Comparison of ENCODE assay signal across 7 mouse cellular contexts in genomic region chr11:115512004-115512403, GRCm38 (mm10). TPM values are rescaled to one million over a fixed set of nuclear protein-coding genes. Genes with fewer than 3 reads are reported as not detected.
DNase-seq lines count a peak whose midpoint lies in the region; ATAC-seq and TF ChIP-seq lines count a peak whose summit lies in the region.

No protein-coding gene starts in this region.

- no peak for TF ChIP-seq CTCF in stomach, postnatal 0 days (IDR thresholded peaks at IDR 0.05; ENCODE audit: low read depth)

- peak overlapping the region; percentile 99 for H3K9ac ChIP-seq in forebrain, embryonic 15.5 days (replicated peaks)
- 0 out of 2 replicates have a peak overlapping the region, but pooled peaks have one; percentile 20 for H3K9ac ChIP-seq in limb, embryonic 15.5 days
- H3K9ac ChIP-seq in stomach, postnatal 0 days (ENCODE audit: low read length), result peak overlapping the region; percentile 90; the same call in 1 of the 2 replicates

- DNase-seq in retina, embryonic 14.5 days (ENCODE audit: low spot score), result peak; percentile 28
- no peak for DNase-seq in retina, postnatal 1 day
- no peak for DNase-seq in stomach, postnatal 0 days (ENCODE audit: low spot score)
- DNase-seq in layer of hippocampus, postnatal 10 days (ENCODE audit: low spot score in 2 of 2), result no peak
- no peak for DNase-seq in thymus, postnatal 10 days (ENCODE audit: low spot score in 2 of 2)

- ATAC-seq in forebrain, embryonic 15.5 days (replicated peaks), result no peak
- ATAC-seq in limb, embryonic 15.5 days (ENCODE audit: insufficient number of reproducible peaks, low FRiP score, low TSS enrichment, low read depth), result no peak
- ATAC-seq in stomach, postnatal 0 days (ENCODE audit: low FRiP score, low TSS enrichment), result no peak

- H3K27ac ChIP-seq in forebrain, embryonic 15.5 days (replicated peaks), result peak overlapping the region; percentile 89
- H3K27ac ChIP-seq in limb, embryonic 15.5 days, result 0 out of 2 replicates have a peak overlapping the region, but pooled peaks have one; percentile 17
- peak overlapping the region; percentile 89 for H3K27ac ChIP-seq in stomach, postnatal 0 days (replicated peaks)

- no peaks in the 10 kb centered on the region for H3K36me3 ChIP-seq in forebrain, embryonic 15.5 days
- H3K36me3 ChIP-seq in limb, embryonic 15.5 days, result no peaks in the 10 kb centered on the region
- H3K36me3 ChIP-seq in stomach, postnatal 0 days (ENCODE audit: control insufficient read depth, insufficient read depth, low read length), result no peaks in the 10 kb centered on the region

- H3K9me3 ChIP-seq in forebrain, embryonic 15.5 days, result no peaks in the 10 kb centered on the region
- H3K9me3 ChIP-seq in limb, embryonic 15.5 days, result no peaks in the 10 kb centered on the region
- H3K9me3 ChIP-seq in stomach, postnatal 0 days (ENCODE audit: control insufficient read depth, low read length), result no peaks in the 10 kb centered on the region

- TF ChIP-seq EP300 in stomach, postnatal 0 days (optimal IDR thresholded peaks at IDR 0.05), result no peak

- peak overlapping the region; percentile 77 for H3K4me2 ChIP-seq in forebrain, embryonic 15.5 days (replicated peaks)
- peak overlapping the region; percentile 75 for H3K4me2 ChIP-seq in limb, embryonic 15.5 days
- H3K4me2 ChIP-seq in stomach, postnatal 0 days (replicated peaks; ENCODE audit: low read depth), result peak overlapping the region; percentile 94

- peak overlapping the region; percentile 84 for H3K4me3 ChIP-seq in forebrain, embryonic 15.5 days
- H3K4me3 ChIP-seq in limb, embryonic 15.5 days, result peak overlapping the region; percentile 99
- peak overlapping the region; percentile 79 for H3K4me3 ChIP-seq in stomach, postnatal 0 days (ENCODE audit: low read depth, low read length)

- 7% methylated on average over 3 of the region's 3 CpGs for WGBS in forebrain, embryonic 15.5 days
- 50% methylated on average over 3 of the region's 3 CpGs for WGBS in limb, embryonic 15.5 days
- WGBS in stomach, postnatal 0 days, result 17% methylated on average over 3 of the region's 3 CpGs

- H3K27me3 ChIP-seq in forebrain, embryonic 15.5 days, result no peaks in the 10 kb centered on the region
- no peaks in the 10 kb centered on the region for H3K27me3 ChIP-seq in limb, embryonic 15.5 days
- no peaks in the 10 kb centered on the region for H3K27me3 ChIP-seq in stomach, postnatal 0 days (ENCODE audit: control insufficient read depth, insufficient read depth, low read length)

- H3K4me1 ChIP-seq in forebrain, embryonic 15.5 days, result peaks cover 51% of the 10 kb centered on the region
- peaks cover 37% of the 10 kb centered on the region for H3K4me1 ChIP-seq in limb, embryonic 15.5 days
- peaks cover 12% of the 10 kb centered on the region for H3K4me1 ChIP-seq in stomach, postnatal 0 days (replicated peaks; ENCODE audit: control insufficient read depth, insufficient read depth)

RNA-seq across cellular contexts. Expression of gene Jpt1, which starts 2.2 kb away (rescaled TPM):
- polyA plus RNA-seq in forebrain, embryonic 15.5 days (2015; fragmentation: Nextera tagmentation; extraction: Ambion mirVana), result 1,941 and 1,977 TPM in 2 replicates
- 495 and 589 TPM in 2 replicates for polyA plus RNA-seq in limb, embryonic 15.5 days (2015; fragmentation: Nextera tagmentation; extraction: Ambion mirVana)
- polyA plus RNA-seq in stomach, postnatal 0 days (2015; fragmentation: Nextera tagmentation; extraction: Ambion mirVana), result 356 and 371 TPM in 2 replicates
- 100 to 1,000 TPM; 315 to 332 TPM for total RNA-seq in layer of hippocampus, postnatal 10 days (2021)

RNA-seq across cellular contexts. Expression of gene Nt5c, which starts 20.3 kb away (rescaled TPM):
- polyA plus RNA-seq in forebrain, embryonic 15.5 days (2015; fragmentation: Nextera tagmentation; extraction: Ambion mirVana), result 94.3 and 102 TPM in 2 replicates
- 81.6 and 82.1 TPM in 2 replicates for polyA plus RNA-seq in limb, embryonic 15.5 days (2015; fragmentation: Nextera tagmentation; extraction: Ambion mirVana)
- 145 and 152 TPM in 2 replicates for polyA plus RNA-seq in stomach, postnatal 0 days (2015; fragmentation: Nextera tagmentation; extraction: Ambion mirVana)
- total RNA-seq in layer of hippocampus, postnatal 10 days (2021), result 10 to 100 TPM; 79.9 to 81.3 TPM

RNA-seq across cellular contexts. Expression of gene Sumo2, which starts 24.1 kb away (rescaled TPM):
- polyA plus RNA-seq in forebrain, embryonic 15.5 days (2015; fragmentation: Nextera tagmentation; extraction: Ambion mirVana), result 1,191 and 1,214 TPM in 2 replicates
- polyA plus RNA-seq in limb, embryonic 15.5 days (2015; fragmentation: Nextera tagmentation; extraction: Ambion mirVana), result 765 and 837 TPM in 2 replicates
- 533 and 539 TPM in 2 replicates for polyA plus RNA-seq in stomach, postnatal 0 days (2015; fragmentation: Nextera tagmentation; extraction: Ambion mirVana)
- total RNA-seq in layer of hippocampus, postnatal 10 days (2021), result 100 to 1,000 TPM; 407 to 415 TPM

RNA-seq across cellular contexts. Expression of gene Armc7, which starts 36.5 kb away (rescaled TPM):
- polyA plus RNA-seq in forebrain, embryonic 15.5 days (2015; fragmentation: Nextera tagmentation; extraction: Ambion mirVana), result 15.6 and 16.1 TPM in 2 replicates
- polyA plus RNA-seq in limb, embryonic 15.5 days (2015; fragmentation: Nextera tagmentation; extraction: Ambion mirVana), result 7.2 and 7.8 TPM in 2 replicates
- polyA plus RNA-seq in stomach, postnatal 0 days (2015; fragmentation: Nextera tagmentation; extraction: Ambion mirVana), result 6.3 and 6.5 TPM in 2 replicates
- total RNA-seq in layer of hippocampus, postnatal 10 days (2021), result 10 to 100 TPM; 10.3 to 11.1 TPM

RNA-seq across cellular contexts. Expression of gene Slc16a5, which starts 49.7 kb away (rescaled TPM):
- polyA plus RNA-seq in forebrain, embryonic 15.5 days (2015; fragmentation: Nextera tagmentation; extraction: Ambion mirVana), result 0.10 TPM in 1 of 2 replicates, not detected in the other
- not detected in 2 replicates for polyA plus RNA-seq in limb, embryonic 15.5 days (2015; fragmentation: Nextera tagmentation; extraction: Ambion mirVana)
- polyA plus RNA-seq in stomach, postnatal 0 days (2015; fragmentation: Nextera tagmentation; extraction: Ambion mirVana), result 14.4 and 17.3 TPM in 2 replicates
- not detected for total RNA-seq in layer of hippocampus, postnatal 10 days (2021)

Comparison
In these comparisons a context has a peak if more than half of its experiments do, and no peak if none do; other contexts are left out.
1. H3K27ac ChIP-seq: peak in every context shown above with its lines; median percentile 89 in forebrain, embryonic 15.5 days; 89 in stomach, postnatal 0 days; 17 in limb, embryonic 15.5 days.
2. H3K9ac ChIP-seq: peak in every context shown above with its lines; median percentile 99 in forebrain, embryonic 15.5 days; 90 in stomach, postnatal 0 days; 20 in limb, embryonic 15.5 days.